Mouse (Mus musculus): ENCODE results near the gene Zc3h18. TPM values are rescaled to one million over a fixed set of nuclear protein-coding genes. Genes with fewer than 3 reads are reported as not detected.

Gene Zc3h18
- polyA plus RNA-seq, 1 experiment from 2014 or later, result 64.0 TPM

DNA sequence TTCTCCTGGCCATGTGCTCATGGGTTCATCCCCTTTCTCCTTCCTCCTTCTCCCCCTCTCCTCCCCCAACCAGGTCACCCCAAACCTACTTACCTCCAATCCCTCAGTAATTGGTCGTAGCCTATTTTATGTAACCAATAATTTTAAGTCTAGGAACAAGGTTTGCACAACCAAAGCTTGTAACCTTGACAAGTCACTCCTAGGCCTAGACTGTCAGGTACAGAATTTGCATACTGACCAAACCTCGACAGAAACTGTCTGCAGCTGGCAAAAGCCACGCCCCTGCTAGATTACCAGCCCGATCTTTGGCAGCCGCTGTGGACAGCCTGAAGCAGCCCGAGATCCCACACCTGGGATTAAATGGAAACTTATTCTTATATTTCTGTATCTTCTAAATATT lies 4.7 kb upstream of the Zc3h18 start:
- H3K4me1 ChIP-seq, result peaks cover 6% of the 10 kb centered on the region; the same call in 1 of the 2 replicates
- no peaks in the 10 kb centered on the region for H3K9me3 ChIP-seq (replicated peaks)
- peaks cover 9% of the 10 kb centered on the region; the same call in 1 of the 2 replicates for H3K27me3 ChIP-seq
- 81% methylated on average over 6 of the region's 6 CpGs for WGBS
- ATAC-seq (ENCODE audit: low FRiP score), result no peak
- no peaks in the 10 kb centered on the region for H3K36me3 ChIP-seq
- no peak overlapping the region for H3K4me3 ChIP-seq
- H3K4me2 ChIP-seq (replicated peaks), result no peak overlapping the region
- H3K27ac ChIP-seq, result no peak overlapping the region
- H3K9ac ChIP-seq, result no peak overlapping the region

DNA sequence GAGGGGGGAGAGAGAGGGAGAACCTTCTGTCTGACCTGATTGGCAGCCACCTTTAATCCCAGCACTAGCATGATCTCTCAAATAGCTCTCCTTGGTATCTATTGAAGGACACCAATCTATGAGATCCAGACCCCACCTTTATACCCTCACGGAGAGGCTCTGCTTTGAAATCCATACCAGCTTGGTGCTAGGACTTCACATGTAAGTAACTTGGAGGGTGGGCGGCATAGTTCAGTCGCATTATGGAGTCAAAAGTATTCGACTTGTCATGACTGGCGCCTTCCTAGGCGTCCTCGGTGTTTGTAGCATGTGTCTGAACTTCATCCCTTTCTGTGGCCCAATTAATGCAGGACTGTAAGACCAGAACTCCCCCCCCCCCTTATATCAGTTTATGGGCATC lies 1.1 kb upstream of the Zc3h18 start:
- no peak for ATAC-seq (ENCODE audit: low FRiP score)
- Histone ChIP-seq H3K27ac (no peak overlapping the region), H3K4me1 (peaks cover 20% of the 10 kb centered on the region), H3K36me3 (peaks cover 4% of the 10 kb centered on the region), H3K27me3 (no peaks in the 10 kb centered on the region), H3K4me3 (no peak overlapping the region; the same call in 1 of the 2 replicates), H3K4me2 (replicated peaks) (peak overlapping the region; percentile 48), H3K9ac (peak overlapping the region; percentile 23; the same call in 1 of the 2 replicates), H3K9me3 (replicated peaks) (no peaks in the 10 kb centered on the region)
- WGBS, result 93% methylated on average over 7 of the region's 7 CpGs

DNA sequence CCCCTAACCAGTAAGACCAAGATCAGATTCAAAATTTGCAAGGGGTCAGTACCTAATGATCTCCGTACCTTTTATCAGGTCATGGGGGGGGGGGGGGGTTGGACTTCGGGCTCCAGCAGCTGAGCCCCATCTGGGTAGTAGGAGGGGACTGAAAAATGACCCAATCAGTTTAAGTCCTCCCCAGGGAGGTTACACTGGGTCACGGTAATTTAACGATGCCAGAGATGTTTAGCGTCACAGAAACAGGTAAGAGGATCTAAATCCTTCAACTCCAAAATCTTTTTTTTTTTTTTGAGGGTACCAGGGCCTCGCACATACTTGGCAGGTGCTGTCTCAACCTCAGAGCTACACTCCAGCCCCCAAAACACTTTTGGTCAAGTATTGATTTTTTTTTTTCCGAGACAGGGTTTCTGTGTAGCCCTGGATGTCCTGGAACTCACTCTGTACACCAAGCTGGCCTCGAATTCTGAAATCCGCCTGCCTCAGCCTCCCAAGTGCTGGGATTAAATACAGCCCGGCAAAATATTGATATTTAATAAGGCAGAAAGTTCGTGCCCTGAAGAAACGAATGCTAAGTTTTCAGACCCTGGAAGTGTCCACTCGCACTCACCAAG lies 551 bp upstream of the Zc3h18 start:
- peak; percentile 35 for ATAC-seq (ENCODE audit: low FRiP score)
- H3K9ac ChIP-seq, result peak overlapping the region; percentile 89; the same call in 1 of the 2 replicates
- H3K4me1 ChIP-seq, result peaks cover 20% of the 10 kb centered on the region
- peaks cover 7% of the 10 kb centered on the region for H3K36me3 ChIP-seq
- H3K27me3 ChIP-seq, result no peaks in the 10 kb centered on the region
- peak overlapping the region; percentile 97 for H3K4me3 ChIP-seq
- WGBS, result 25% methylated on average over 13 of the region's 13 CpGs
- peak overlapping the region; percentile 48 for H3K4me2 ChIP-seq (replicated peaks)
- peak overlapping the region; percentile 66; the same call in 1 of the 2 replicates for H3K27ac ChIP-seq
- H3K9me3 ChIP-seq (replicated peaks), result no peaks in the 10 kb centered on the region

DNA sequence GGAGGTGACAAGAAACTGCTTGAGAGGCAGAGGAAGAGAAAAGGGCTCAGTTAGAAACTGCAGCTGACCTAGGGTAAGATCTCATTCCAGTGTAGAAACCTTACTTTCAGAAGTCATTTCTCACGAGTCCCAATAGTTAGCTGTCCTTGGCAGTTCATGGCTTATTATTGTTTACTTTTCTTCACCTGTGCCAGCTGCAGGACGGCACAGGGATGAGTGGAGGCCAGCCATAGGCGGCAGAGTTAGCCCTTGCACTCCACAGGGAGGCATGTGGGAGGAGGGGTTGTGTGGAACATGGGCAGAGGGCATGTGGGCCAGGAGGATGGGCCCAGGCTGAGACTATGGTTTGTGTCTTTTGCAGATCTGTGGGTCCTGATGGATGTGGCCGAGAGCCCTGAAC lies 6.6 kb downstream of the Zc3h18 start:
- H3K27ac ChIP-seq, result no peak overlapping the region
- 90% methylated on average over 4 of the region's 4 CpGs for WGBS
- no peaks in the 10 kb centered on the region for H3K9me3 ChIP-seq (replicated peaks)
- 0 out of 2 replicates have a peak overlapping the region, but pooled peaks have one; percentile 2 for H3K9ac ChIP-seq
- ATAC-seq (ENCODE audit: low FRiP score), result no peak
- H3K4me2 ChIP-seq (replicated peaks), result no peak overlapping the region
- H3K36me3 ChIP-seq, result peaks cover 60% of the 10 kb centered on the region
- H3K27me3 ChIP-seq, result no peaks in the 10 kb centered on the region
- peaks cover 6% of the 10 kb centered on the region for H3K4me1 ChIP-seq
- H3K4me3 ChIP-seq, result no peak overlapping the region

DNA sequence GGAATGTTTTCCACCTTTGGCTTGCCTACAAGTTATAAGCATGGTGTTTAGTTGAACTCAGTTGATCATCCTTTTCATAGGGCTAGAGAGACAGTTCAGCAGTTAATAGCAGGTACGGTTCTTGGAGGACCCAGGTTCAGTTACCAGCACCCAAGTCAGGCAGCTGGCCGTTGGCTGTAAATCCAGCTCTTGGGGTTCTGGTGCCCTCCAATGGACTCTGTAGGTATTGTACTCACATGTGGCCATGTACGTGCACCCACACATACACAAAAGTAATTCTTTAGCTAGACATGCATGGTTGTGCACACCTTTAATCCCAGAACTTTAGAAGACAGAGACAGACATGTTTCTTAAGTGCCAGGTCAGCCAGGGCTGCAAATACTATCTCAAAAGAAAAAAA lies 12.9 kb downstream of the Zc3h18 start:
- no peak overlapping the region for H3K9ac ChIP-seq
- H3K4me3 ChIP-seq, result no peak overlapping the region
- no peak overlapping the region for H3K27ac ChIP-seq
- H3K9me3 ChIP-seq (replicated peaks), result no peaks in the 10 kb centered on the region
- no peaks in the 10 kb centered on the region for H3K27me3 ChIP-seq
- H3K4me2 ChIP-seq (replicated peaks), result no peak overlapping the region
- no peak for ATAC-seq (ENCODE audit: low FRiP score)
- 91% methylated on average over 3 of the region's 3 CpGs for WGBS
- H3K36me3 ChIP-seq, result peaks cover 87% of the 10 kb centered on the region
- H3K4me1 ChIP-seq, result no peaks in the 10 kb centered on the region

DNA sequence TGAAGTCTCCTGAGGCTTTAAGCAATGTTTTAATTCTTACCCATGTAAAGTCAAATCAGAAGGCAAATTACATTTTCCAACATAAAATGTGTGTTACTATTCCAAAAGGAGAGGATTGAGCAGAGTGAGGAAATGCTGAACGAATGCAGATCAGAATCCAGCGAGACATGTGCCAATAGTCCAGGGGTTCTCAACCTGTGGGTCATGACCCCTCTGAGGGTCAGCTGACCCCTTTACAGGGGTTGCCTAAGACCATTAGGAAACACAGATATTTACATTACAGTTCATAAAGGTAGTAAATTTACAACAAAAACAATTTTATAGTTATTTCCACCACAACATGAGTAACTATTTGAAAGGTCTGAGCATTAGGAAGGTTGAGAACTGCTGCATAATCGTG lies 14.3 kb downstream of the Zc3h18 start:
- no peak overlapping the region for H3K27ac ChIP-seq
- H3K4me2 ChIP-seq (replicated peaks), result no peak overlapping the region
- ATAC-seq (ENCODE audit: low FRiP score), result no peak
- no peaks in the 10 kb centered on the region for H3K9me3 ChIP-seq (replicated peaks)
- no peak overlapping the region for H3K4me3 ChIP-seq
- 87% methylated on average over 3 of the region's 3 CpGs for WGBS
- H3K27me3 ChIP-seq, result no peaks in the 10 kb centered on the region
- H3K36me3 ChIP-seq, result peaks cover 83% of the 10 kb centered on the region
- H3K4me1 ChIP-seq, result no peaks in the 10 kb centered on the region
- no peak overlapping the region for H3K9ac ChIP-seq

DNA sequence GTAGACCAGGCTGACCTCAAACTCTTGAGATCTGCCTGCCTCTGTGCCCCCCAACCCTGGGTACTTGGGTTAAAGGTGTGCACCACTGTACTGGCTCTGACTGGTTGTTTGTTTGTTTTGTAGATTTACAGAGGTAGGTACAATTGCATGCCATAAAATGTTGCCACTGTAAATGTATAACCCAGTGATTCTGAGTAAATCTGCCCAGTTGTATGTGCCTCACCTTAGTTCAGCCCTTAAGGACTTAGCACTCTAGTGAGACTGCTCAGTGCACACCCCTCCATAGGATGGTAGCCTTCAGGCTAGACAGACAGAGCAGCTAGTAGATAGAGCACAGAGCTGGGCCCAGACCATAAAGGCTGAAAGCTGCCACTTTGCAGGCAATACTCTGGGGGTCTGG lies 17.3 kb downstream of the Zc3h18 start:
- Histone ChIP-seq H3K9ac (no peak overlapping the region), H3K4me1 (no peaks in the 10 kb centered on the region), H3K4me3 (no peak overlapping the region), H3K36me3 (peaks cover 71% of the 10 kb centered on the region), H3K4me2 (replicated peaks) (no peak overlapping the region), H3K9me3 (replicated peaks) (no peaks in the 10 kb centered on the region), H3K27me3 (no peaks in the 10 kb centered on the region), H3K27ac (no peak overlapping the region)
- no peak for ATAC-seq (ENCODE audit: low FRiP score)

DNA sequence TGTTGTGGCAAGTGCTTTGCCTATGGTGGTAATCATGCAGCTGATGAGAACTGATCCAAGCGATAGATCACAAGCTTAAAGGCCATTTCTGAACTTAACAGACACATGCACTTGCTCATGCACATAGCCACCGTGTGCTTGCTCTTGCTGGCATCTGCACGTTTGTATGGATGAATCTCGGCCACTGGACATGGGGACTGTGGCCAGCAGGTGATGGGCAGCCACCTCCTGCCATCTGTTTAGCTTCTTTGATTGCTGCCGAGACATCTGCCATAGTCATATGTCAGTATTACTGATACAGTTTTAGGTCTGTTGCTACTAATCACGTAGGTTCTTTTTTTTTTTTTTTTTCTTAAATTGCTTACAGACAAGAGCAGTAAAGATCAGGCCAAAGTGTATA lies 18.9 kb downstream of the Zc3h18 start:
- no peak overlapping the region for H3K4me3 ChIP-seq

DNA sequence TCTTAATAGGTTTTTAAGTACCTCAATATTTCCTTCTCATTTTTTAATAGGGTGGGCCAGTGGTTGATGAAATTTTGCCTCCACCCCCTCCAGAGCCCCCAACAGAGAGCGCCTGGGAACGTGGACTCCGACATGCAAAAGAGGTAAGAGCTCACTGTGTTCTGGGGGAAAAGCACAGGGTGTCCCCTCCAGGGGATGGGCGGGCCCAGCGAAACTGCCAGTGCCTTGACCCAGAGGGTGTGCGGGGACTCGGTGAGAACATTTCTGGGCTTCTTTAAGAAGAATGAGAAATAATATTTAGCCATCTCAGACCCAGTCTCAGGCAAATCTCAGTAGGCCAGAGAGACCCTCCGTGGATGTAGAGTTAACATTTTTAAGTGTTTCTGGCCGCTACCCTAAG lies 21.8 kb downstream of the Zc3h18 start:
- 94% methylated on average over 9 of the region's 9 CpGs for WGBS
- ATAC-seq (ENCODE audit: low FRiP score), result no peak

More for the DNA sequence above, 18.9 kb downstream of the Zc3h18 start:
- Histone ChIP-seq H3K27ac (no peak overlapping the region), H3K4me1 (no peaks in the 10 kb centered on the region), H3K4me2 (replicated peaks) (no peak overlapping the region), H3K9ac (no peak overlapping the region), H3K27me3 (no peaks in the 10 kb centered on the region), H3K36me3 (peaks cover 73% of the 10 kb centered on the region), H3K9me3 (replicated peaks) (no peaks in the 10 kb centered on the region)
- WGBS, result 85% methylated on average over 6 of the region's 6 CpGs
- ATAC-seq (ENCODE audit: low FRiP score), result no peak

DNA sequence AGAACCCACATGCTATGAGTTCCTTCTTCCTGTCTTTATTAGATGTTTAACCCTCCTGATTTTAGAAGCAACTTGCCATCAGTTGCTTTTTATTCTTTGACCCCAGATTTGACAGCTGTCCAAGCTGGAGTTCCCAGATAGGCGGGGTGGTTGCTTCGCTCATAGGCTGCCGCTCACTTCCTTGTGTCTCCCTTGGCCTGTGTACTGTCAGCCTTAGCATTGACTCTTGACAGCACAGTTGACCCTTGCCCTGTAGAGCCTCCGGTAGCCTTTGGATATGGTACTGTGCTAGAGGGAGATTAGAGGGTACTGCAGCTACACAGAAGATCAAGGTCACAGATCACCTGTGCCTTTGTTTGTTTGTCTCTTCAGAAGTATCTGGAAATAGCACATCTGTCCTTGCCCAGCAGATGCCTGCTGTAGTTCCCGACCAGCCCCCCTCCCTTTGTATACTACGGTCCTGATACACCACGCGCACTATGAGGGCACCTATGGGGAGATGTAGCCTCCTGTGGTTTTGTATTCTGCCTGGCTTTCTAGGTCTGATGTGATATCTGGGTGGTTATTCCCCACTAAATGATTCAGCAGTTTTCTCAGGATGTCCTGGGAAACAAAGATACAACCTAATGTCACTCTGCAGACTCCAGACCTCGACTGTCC lies 28.9 kb downstream of the Zc3h18 start:
- no peaks in the 10 kb centered on the region for H3K4me1 ChIP-seq
- no peaks in the 10 kb centered on the region for H3K9me3 ChIP-seq (replicated peaks)
- peaks cover 97% of the 10 kb centered on the region for H3K36me3 ChIP-seq
- WGBS, result 86% methylated on average over 9 of the region's 9 CpGs
- H3K27ac ChIP-seq, result no peak overlapping the region
- ATAC-seq (ENCODE audit: low FRiP score), result no peak
- no peak overlapping the region for H3K4me3 ChIP-seq
- H3K9ac ChIP-seq, result no peak overlapping the region
- H3K27me3 ChIP-seq, result no peaks in the 10 kb centered on the region
- H3K4me2 ChIP-seq (replicated peaks), result no peak overlapping the region

More for the DNA sequence above, 21.8 kb downstream of the Zc3h18 start:
- H3K9ac ChIP-seq, result no peak overlapping the region
- no peak overlapping the region for H3K27ac ChIP-seq
- peaks cover 83% of the 10 kb centered on the region for H3K36me3 ChIP-seq
- H3K9me3 ChIP-seq (replicated peaks), result no peaks in the 10 kb centered on the region
- no peak overlapping the region for H3K4me3 ChIP-seq
- no peaks in the 10 kb centered on the region for H3K27me3 ChIP-seq
- H3K4me1 ChIP-seq, result no peaks in the 10 kb centered on the region
- H3K4me2 ChIP-seq (replicated peaks), result no peak overlapping the region

DNA sequence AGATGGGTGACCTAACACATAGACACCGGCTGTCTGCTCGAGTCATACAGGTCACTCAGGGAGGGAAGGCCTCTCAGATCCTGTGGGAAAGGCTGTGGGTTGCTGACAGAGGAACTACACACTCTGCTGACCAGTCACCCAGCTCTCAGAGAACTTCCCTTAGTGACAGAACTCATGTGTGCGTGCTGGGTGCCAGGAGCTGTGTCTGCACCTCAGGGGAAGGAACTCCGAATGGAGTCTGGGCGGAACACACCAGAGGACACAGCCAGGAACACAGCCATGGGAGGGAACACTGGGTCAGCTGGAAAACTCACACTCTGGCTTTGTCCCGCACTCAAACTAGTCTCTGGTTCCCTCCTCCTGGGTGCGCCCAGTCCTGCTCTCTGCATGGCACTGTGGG lies 31.3 kb downstream of the Zc3h18 start:
- WGBS, result 93% methylated on average over 7 of the region's 7 CpGs
- Histone ChIP-seq H3K9ac (no peak overlapping the region), H3K36me3 (peaks cover 97% of the 10 kb centered on the region), H3K9me3 (replicated peaks) (no peaks in the 10 kb centered on the region), H3K27ac (no peak overlapping the region), H3K4me1 (no peaks in the 10 kb centered on the region), H3K4me3 (no peak overlapping the region), H3K27me3 (no peaks in the 10 kb centered on the region), H3K4me2 (replicated peaks) (no peak overlapping the region)
- no peak for ATAC-seq (ENCODE audit: low FRiP score)

DNA sequence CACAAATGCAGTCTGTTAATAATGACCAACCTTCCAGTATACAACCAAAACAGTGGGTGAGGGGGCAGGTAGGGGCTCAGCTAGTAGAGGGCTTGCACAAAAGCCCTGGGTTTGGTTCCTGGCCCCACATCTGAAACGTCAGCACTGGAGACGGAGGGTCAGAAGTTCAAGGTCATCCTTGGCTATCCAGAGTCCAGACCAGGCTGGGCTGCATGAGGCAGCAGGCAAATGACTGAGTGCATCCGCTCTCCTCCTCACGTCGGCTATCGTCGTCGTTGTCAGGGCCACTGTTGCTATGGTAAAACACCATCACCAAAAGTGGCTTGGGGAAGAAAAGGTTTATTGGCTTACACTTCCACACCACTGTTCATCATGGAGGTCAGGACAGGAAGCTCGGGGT lies 37.9 kb downstream of the Zc3h18 start:
- 91% methylated on average over 9 of the region's 9 CpGs for WGBS
- ATAC-seq (ENCODE audit: low FRiP score), result no peak

DNA sequence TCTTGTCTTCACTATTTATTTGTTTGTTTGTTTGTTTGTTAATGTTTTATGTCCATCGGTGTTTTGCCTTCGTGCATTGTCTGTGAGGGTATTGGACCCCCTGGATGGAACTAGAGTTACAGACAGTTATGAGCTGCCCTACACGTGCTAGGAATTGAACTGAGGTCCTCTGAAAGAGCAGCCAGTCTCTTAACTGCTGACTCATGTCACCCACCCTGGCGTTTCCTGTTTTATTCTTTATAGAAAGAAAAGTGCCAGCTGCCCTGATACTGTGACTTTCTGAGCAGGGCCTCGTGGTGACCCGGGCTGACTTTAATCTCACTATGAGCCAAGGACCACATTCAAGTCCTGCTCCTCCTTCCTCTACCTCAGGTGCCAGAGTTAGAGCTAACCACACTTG lies 39.1 kb downstream of the Zc3h18 start:
- ATAC-seq (ENCODE audit: low FRiP score), result no peak
- no peaks in the 10 kb centered on the region for H3K4me1 ChIP-seq
- no peak overlapping the region for H3K4me3 ChIP-seq
- no peak overlapping the region for H3K27ac ChIP-seq
- WGBS, result 94% methylated on average over 6 of the region's 6 CpGs
- no peaks in the 10 kb centered on the region for H3K27me3 ChIP-seq
- no peak overlapping the region for H3K4me2 ChIP-seq (replicated peaks)
- peaks cover 88% of the 10 kb centered on the region for H3K36me3 ChIP-seq
- H3K9ac ChIP-seq, result no peak overlapping the region
- no peaks in the 10 kb centered on the region for H3K9me3 ChIP-seq (replicated peaks)

More for the DNA sequence above, 37.9 kb downstream of the Zc3h18 start:
- Histone ChIP-seq H3K36me3 (peaks cover 97% of the 10 kb centered on the region), H3K9ac (no peak overlapping the region), H3K9me3 (replicated peaks) (no peaks in the 10 kb centered on the region), H3K4me1 (no peaks in the 10 kb centered on the region), H3K4me3 (no peak overlapping the region), H3K4me2 (replicated peaks) (no peak overlapping the region), H3K27me3 (no peaks in the 10 kb centered on the region), H3K27ac (no peak overlapping the region)

Measured in hindbrain, embryonic 12.5 days (tissue).